Mouse (Mus musculus): ENCODE results near the gene Suclg2. TPM values are rescaled to one million over a fixed set of nuclear protein-coding genes. Genes with fewer than 3 reads are reported as not detected.

Suclg2 gene
- 66.2 and 67.7 TPM in 2 replicates for polyA plus RNA-seq (2015; fragmentation: Nextera tagmentation; extraction: Ambion mirVana)

- ATAC-seq (ENCODE audit: low read depth): peak; percentile 95
- peak within 1 kb of the TSS; percentile 90 for H3K4me2 ChIP-seq (ENCODE audit: low read depth, low read length)
- WGBS: 0% methylated on average over 45 of the region's 74 CpGs
- H3K27ac ChIP-seq (ENCODE audit: low read length): peak within 1 kb of the TSS; percentile 79
- H3K4me1 ChIP-seq (replicated peaks; ENCODE audit: control insufficient read depth, insufficient read depth, low read length): peaks cover 3% of the 10 kb centered on the region
- peak within 1 kb of the TSS; percentile 87 for H3K4me3 ChIP-seq (ENCODE audit: low read length)
- H3K27me3 ChIP-seq (ENCODE audit: control insufficient read depth, insufficient read depth, low read depth, low read length): no peaks in the 10 kb centered on the region
- H3K9ac ChIP-seq (ENCODE audit: low read length): peak within 1 kb of the TSS; percentile 96
- H3K9me3 ChIP-seq (ENCODE audit: control insufficient read depth, low read length): no peaks in the 10 kb centered on the region
- no peaks in the 10 kb centered on the region for H3K36me3 ChIP-seq (ENCODE audit: control insufficient read depth, insufficient read depth, low read length)
Observed at GRCm38 (mm10) chr6:95718031-95718968, at the start of gene Suclg2. TSS of gene Suclg2 (minus strand) at chr6:95718800.

GRCm38 (mm10) chr6:95766566-95766965, 48.0 kb upstream of the Suclg2 start:
- Histone ChIP-seq H3K27ac (ENCODE audit: low read length) (no peak overlapping the region), H3K27me3 (ENCODE audit: control insufficient read depth, insufficient read depth, low read depth, low read length) (no peaks in the 10 kb centered on the region)
- 73% methylated on average over 4 of the region's 4 CpGs for WGBS

GRCm38 (mm10) chr6:95759558-95760172, 41.1 kb upstream of the Suclg2 start:
- Histone ChIP-seq H3K4me2 (ENCODE audit: low read depth, low read length) (no peak overlapping the region), H3K27me3 (ENCODE audit: control insufficient read depth, insufficient read depth, low read depth, low read length) (no peaks in the 10 kb centered on the region), H3K4me3 (ENCODE audit: low read length) (no peak overlapping the region), H3K9ac (ENCODE audit: low read length) (no peak overlapping the region), H3K36me3 (ENCODE audit: control insufficient read depth, insufficient read depth, low read length) (no peaks in the 10 kb centered on the region), H3K27ac (ENCODE audit: low read length) (no peak overlapping the region), H3K4me1 (replicated peaks; ENCODE audit: control insufficient read depth, insufficient read depth, low read length) (no peaks in the 10 kb centered on the region), H3K9me3 (ENCODE audit: control insufficient read depth, low read length) (no peaks in the 10 kb centered on the region)
- ATAC-seq (ENCODE audit: low read depth): no peak
- 74% methylated on average over 10 of the region's 10 CpGs for WGBS

More at GRCm38 (mm10) chr6:95766566-95766965, 48.0 kb upstream of the Suclg2 start:
- H3K4me2 ChIP-seq (ENCODE audit: low read depth, low read length): no peak overlapping the region
- no peaks in the 10 kb centered on the region for H3K4me1 ChIP-seq (replicated peaks; ENCODE audit: control insufficient read depth, insufficient read depth, low read length)
- no peak overlapping the region for H3K9ac ChIP-seq (ENCODE audit: low read length)
- H3K4me3 ChIP-seq (ENCODE audit: low read length): no peak overlapping the region
- no peaks in the 10 kb centered on the region for H3K36me3 ChIP-seq (ENCODE audit: control insufficient read depth, insufficient read depth, low read length)
- ATAC-seq (ENCODE audit: low read depth): no peak
- no peaks in the 10 kb centered on the region for H3K9me3 ChIP-seq (ENCODE audit: control insufficient read depth, low read length)

GRCm38 (mm10) chr6:95742378-95742777, 23.8 kb upstream of the Suclg2 start:
- no peaks in the 10 kb centered on the region for H3K4me1 ChIP-seq (replicated peaks; ENCODE audit: control insufficient read depth, insufficient read depth, low read length)
- 63% methylated on average over 4 of the region's 4 CpGs for WGBS
- no peak overlapping the region for H3K4me3 ChIP-seq (ENCODE audit: low read length)
- no peaks in the 10 kb centered on the region for H3K9me3 ChIP-seq (ENCODE audit: control insufficient read depth, low read length)
- H3K4me2 ChIP-seq (ENCODE audit: low read depth, low read length): no peak overlapping the region
- no peaks in the 10 kb centered on the region for H3K27me3 ChIP-seq (ENCODE audit: control insufficient read depth, insufficient read depth, low read depth, low read length)
- ATAC-seq (ENCODE audit: low read depth): peak; percentile 65; the same call in 1 of the 2 replicates
- H3K27ac ChIP-seq (ENCODE audit: low read length): no peak overlapping the region
- H3K9ac ChIP-seq (ENCODE audit: low read length): no peak overlapping the region
- H3K36me3 ChIP-seq (ENCODE audit: control insufficient read depth, insufficient read depth, low read length): no peaks in the 10 kb centered on the region

GRCm38 (mm10) chr6:95731570-95732367, 13.2 kb upstream of the Suclg2 start:
- no peak overlapping the region for H3K27ac ChIP-seq (ENCODE audit: low read length)
- no peaks in the 10 kb centered on the region for H3K36me3 ChIP-seq (ENCODE audit: control insufficient read depth, insufficient read depth, low read length)
- no peaks in the 10 kb centered on the region for H3K27me3 ChIP-seq (ENCODE audit: control insufficient read depth, insufficient read depth, low read depth, low read length)
- ATAC-seq (ENCODE audit: low read depth): peak; percentile 60
- H3K9ac ChIP-seq (ENCODE audit: low read length): no peak overlapping the region
- H3K9me3 ChIP-seq (ENCODE audit: control insufficient read depth, low read length): no peaks in the 10 kb centered on the region
- WGBS: 35% methylated on average over 11 of the region's 11 CpGs
- 0 out of 2 replicates have a peak, but pooled peaks cover 3% of the 10 kb centered on the region for H3K4me1 ChIP-seq (replicated peaks; ENCODE audit: control insufficient read depth, insufficient read depth, low read length)
- no peak overlapping the region for H3K4me2 ChIP-seq (ENCODE audit: low read depth, low read length)
- no peak overlapping the region for H3K4me3 ChIP-seq (ENCODE audit: low read length)

GRCm38 (mm10) chr6:95729399-95729798, 10.8 kb upstream of the Suclg2 start:
- ATAC-seq (ENCODE audit: low read depth): no peak
- Histone ChIP-seq H3K9ac (ENCODE audit: low read length) (no peak overlapping the region), H3K27me3 (ENCODE audit: control insufficient read depth, insufficient read depth, low read depth, low read length) (no peaks in the 10 kb centered on the region), H3K4me1 (replicated peaks; ENCODE audit: control insufficient read depth, insufficient read depth, low read length) (0 out of 2 replicates have a peak, but pooled peaks cover 3% of the 10 kb centered on the region), H3K36me3 (ENCODE audit: control insufficient read depth, insufficient read depth, low read length) (no peaks in the 10 kb centered on the region), H3K4me2 (ENCODE audit: low read depth, low read length) (no peak overlapping the region), H3K4me3 (ENCODE audit: low read length) (no peak overlapping the region), H3K27ac (ENCODE audit: low read length) (no peak overlapping the region), H3K9me3 (ENCODE audit: control insufficient read depth, low read length) (no peaks in the 10 kb centered on the region)
- WGBS: 74% methylated on average over 5 of the region's 5 CpGs

- Histone ChIP-seq H3K4me3 (ENCODE audit: low read length) (no peak overlapping the region), H3K27me3 (ENCODE audit: control insufficient read depth, insufficient read depth, low read depth, low read length) (no peaks in the 10 kb centered on the region), H3K9ac (ENCODE audit: low read length) (no peak overlapping the region), H3K36me3 (ENCODE audit: control insufficient read depth, insufficient read depth, low read length) (no peaks in the 10 kb centered on the region), H3K9me3 (ENCODE audit: control insufficient read depth, low read length) (no peaks in the 10 kb centered on the region), H3K4me2 (ENCODE audit: low read depth, low read length) (no peak overlapping the region), H3K27ac (ENCODE audit: low read length) (no peak overlapping the region), H3K4me1 (replicated peaks; ENCODE audit: control insufficient read depth, insufficient read depth, low read length) (no peaks in the 10 kb centered on the region)
- ATAC-seq (ENCODE audit: low read depth): no peak
- WGBS: 30% methylated on average over 6 of the region's 6 CpGs
Observed at GRCm38 (mm10) chr6:95725281-95725680, 6.7 kb upstream of the Suclg2 start.

GRCm38 (mm10) chr6:95723361-95723760, 4.8 kb upstream of the Suclg2 start:
- H3K4me3 ChIP-seq (ENCODE audit: low read length): no peak overlapping the region
- no peaks in the 10 kb centered on the region for H3K9me3 ChIP-seq (ENCODE audit: control insufficient read depth, low read length)
- no peaks in the 10 kb centered on the region for H3K36me3 ChIP-seq (ENCODE audit: control insufficient read depth, insufficient read depth, low read length)
- no peaks in the 10 kb centered on the region for H3K27me3 ChIP-seq (ENCODE audit: control insufficient read depth, insufficient read depth, low read depth, low read length)
- no peak overlapping the region for H3K27ac ChIP-seq (ENCODE audit: low read length)
- 75% methylated on average over 6 of the region's 6 CpGs for WGBS
- H3K9ac ChIP-seq (ENCODE audit: low read length): no peak overlapping the region
- H3K4me1 ChIP-seq (replicated peaks; ENCODE audit: control insufficient read depth, insufficient read depth, low read length): peaks cover 3% of the 10 kb centered on the region
- no peak overlapping the region for H3K4me2 ChIP-seq (ENCODE audit: low read depth, low read length)
- no peak for ATAC-seq (ENCODE audit: low read depth)

GRCm38 (mm10) chr6:95719791-95720190, 1.2 kb upstream of the Suclg2 start:
- no peak overlapping the region for H3K9ac ChIP-seq (ENCODE audit: low read length)
- no peak overlapping the region for H3K4me3 ChIP-seq (ENCODE audit: low read length)
- H3K36me3 ChIP-seq (ENCODE audit: control insufficient read depth, insufficient read depth, low read length): no peaks in the 10 kb centered on the region
- peaks cover 3% of the 10 kb centered on the region for H3K4me1 ChIP-seq (replicated peaks; ENCODE audit: control insufficient read depth, insufficient read depth, low read length)
- H3K9me3 ChIP-seq (ENCODE audit: control insufficient read depth, low read length): no peaks in the 10 kb centered on the region
- no peak for ATAC-seq (ENCODE audit: low read depth)
- WGBS: 93% methylated on average over 3 of the region's 3 CpGs
- H3K27me3 ChIP-seq (ENCODE audit: control insufficient read depth, insufficient read depth, low read depth, low read length): no peaks in the 10 kb centered on the region
- H3K4me2 ChIP-seq (ENCODE audit: low read depth, low read length): no peak overlapping the region
- no peak overlapping the region for H3K27ac ChIP-seq (ENCODE audit: low read length)
